Mouse (Mus musculus): ENCODE data around the gene Nalcn. TPM values are rescaled to one million over a fixed set of nuclear protein-coding genes. Genes with fewer than 3 reads are reported as not detected.

Gene Nalcn
- not detected for polyA plus RNA-seq (2017; shearing (Covaris generic))

GRCm38 (mm10) chr14:123626501-123627179 is at the start of gene Nalcn:
TSS of gene Nalcn (minus strand) at chr14:123627144.

DNA sequence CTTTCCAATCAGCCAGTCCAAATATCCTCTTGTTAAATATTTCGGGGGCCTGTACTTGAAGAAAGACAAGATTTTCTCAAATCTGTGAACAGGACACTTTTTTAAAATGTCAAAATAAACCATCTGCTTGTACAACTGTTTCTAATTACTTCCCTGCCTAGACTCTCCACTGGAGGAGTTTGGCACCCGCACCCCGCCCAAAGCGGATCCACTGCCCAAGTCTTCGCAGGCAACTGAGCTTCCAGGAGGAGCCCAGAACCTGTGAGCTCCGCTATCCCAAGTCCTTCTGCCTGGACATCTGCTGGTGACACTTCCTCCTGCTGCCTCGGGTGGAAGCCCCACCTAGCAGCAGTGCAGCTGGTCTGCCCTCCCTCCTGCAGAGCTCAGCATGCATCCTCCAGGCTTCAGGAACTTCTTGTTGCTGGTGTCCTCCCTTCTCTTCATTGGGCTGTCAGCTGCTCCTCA is 33.0 kb upstream of the Nalcn start, which contains the start of gene Itgbl1:
Itgbl1 (plus strand) TSS at position 51 of the 465 bp plus-strand sequence.

Other genes starting within 250 kb of the Nalcn start
- gene Itgbl1, start 32.8 kb upstream of the Nalcn start, polyA plus RNA-seq (2017; shearing (Covaris generic)) = not detected